Comparison of ENCODE assay signal across 22 mouse cellular contexts in the genomic region with DNA sequence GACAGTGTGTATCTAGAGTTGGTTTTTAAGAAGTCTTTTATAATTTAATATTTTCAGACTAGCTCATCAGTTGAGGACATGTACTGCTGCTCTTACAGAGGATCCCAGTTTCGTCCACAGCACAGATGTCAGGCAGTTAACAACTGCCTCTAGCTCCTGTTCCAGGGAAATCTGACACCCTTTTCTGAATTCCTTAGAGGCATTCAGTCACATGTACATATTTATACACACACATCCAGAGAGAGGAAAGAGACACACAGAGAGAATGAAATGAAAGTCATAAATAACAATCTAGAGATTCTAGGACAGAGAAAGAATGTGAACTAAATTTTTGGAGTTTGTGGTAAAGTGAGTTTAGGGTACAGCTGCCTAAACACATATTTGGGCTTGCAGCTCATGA.
DNase-seq lines count a peak whose midpoint lies in the region; ATAC-seq and TF ChIP-seq lines count a peak whose summit lies in the region.
"Had no signal": no experiment of that assay in that cellular context is flagged by ENCODE, and none has a peak within 500 bp of the region (broad histone marks: within the 10 kb centered on the region; RNA-seq: fewer than 3 reads in every experiment).

No protein-coding gene starts in this region.

- H3K4me1 ChIP-seq in heart, embryonic 13.5 days = peaks cover 51% of the 10 kb centered on the region
- peaks cover 8% of the 10 kb centered on the region; the same call in 1 of the 2 replicates for H3K4me1 ChIP-seq in embryonic facial prominence, embryonic 14.5 days (ENCODE audit: control insufficient read depth, insufficient read depth, low read length)
- H3K4me1 ChIP-seq: forebrain, embryonic 12.5 days; hindbrain, embryonic 15.5 days had no signal

- no peaks in the 10 kb centered on the region for H3K27me3 ChIP-seq in heart, embryonic 13.5 days (replicated peaks)
- H3K27me3 ChIP-seq in Patski = no peaks in the 10 kb centered on the region
- H3K27me3 ChIP-seq in embryonic facial prominence, embryonic 14.5 days (replicated peaks; ENCODE audit: control insufficient read depth, insufficient read depth, low read length) = no peaks in the 10 kb centered on the region
- H3K27me3 ChIP-seq: CH12.LX; forebrain, embryonic 12.5 days; hindbrain, embryonic 15.5 days had no signal

- DNase-seq in heart, postnatal 25 days (ENCODE audit: low spot score) = no peak
- DNase-seq in 3T3-L1 (ENCODE audit: low read depth, low spot score) (peak; percentile 38), Patski (ENCODE audit: low read depth, low spot score) (peak; percentile 13)
- DNase-seq in embryonic facial prominence, embryonic 14.5 days (ENCODE audit: low spot score) = peak; percentile 49
- DNase-seq in frontal cortex, postnatal 36 days (ENCODE audit: low spot score in 2 of 2) = no peak
- DNase-seq in spleen, postnatal 10 days (ENCODE audit: low spot score in 2 of 2) = no peak
- no peak for DNase-seq in yolk sac, embryonic 10.5 days (ENCODE audit: low spot score)
- DNase-seq: adrenal gland, postnatal 14 days; cerebellum, adult 18-20 months; cerebellum, adult 9-11 months; cerebellum, postnatal 36 days; gastrocnemius, adult 2 months; gastrocnemius, postnatal 36 days; heart, adult 18-20 months; heart, postnatal 36 days had no signal

- peaks cover 29% of the 10 kb centered on the region for H3K36me3 ChIP-seq in heart, embryonic 13.5 days
- peaks cover 21% of the 10 kb centered on the region; the same call in 1 of the 2 replicates for H3K36me3 ChIP-seq in embryonic facial prominence, embryonic 14.5 days (ENCODE audit: control insufficient read depth, insufficient read depth, low read length)
- H3K36me3 ChIP-seq: hindbrain, embryonic 15.5 days had no signal

- in situ Hi-C loops in Patski (cut with MboI; ENCODE audit: low pct_unique_long_range_greater_than_20kb) = no loop called here

- H3K4me2 ChIP-seq in heart, embryonic 13.5 days = no peak overlapping the region
- H3K4me2 ChIP-seq in embryonic facial prominence, embryonic 14.5 days (ENCODE audit: low read depth, low read length) = no peak overlapping the region
- H3K4me2 ChIP-seq: forebrain, embryonic 12.5 days; heart, embryonic 11.5 days; hindbrain, embryonic 15.5 days had no signal

- intact Hi-C loops in heart, postnatal 25 days (cut with DNase I) = no loop called here

- no peak for TF ChIP-seq CTCF in Patski (IDR thresholded peaks at IDR 0.05)

- no peak overlapping the region for H3K4me3 ChIP-seq in heart, embryonic 13.5 days
- H3K4me3 ChIP-seq in embryonic facial prominence, embryonic 14.5 days (ENCODE audit: low read depth, low read length) = no peak overlapping the region
- H3K4me3 ChIP-seq: forebrain, embryonic 12.5 days; gastrocnemius, adult 2 months; hindbrain, embryonic 15.5 days had no signal

- ATAC-seq in heart, embryonic 13.5 days (ENCODE audit: extremely low read depth, insufficient number of reproducible peaks, low FRiP score, low TSS enrichment) = no peak
- peak; percentile 44 for ATAC-seq in Patski
- ATAC-seq in embryonic facial prominence, embryonic 14.5 days (ENCODE audit: low read depth) = no peak
- ATAC-seq: forebrain, embryonic 16.5 days; intestine, embryonic 16.5 days had no signal

- CTCF ChIA-PET in Patski (lab: Charles Lee) = interaction anchor here (1.4 kb wide), 1 partner anchor 10 kb away, joined by 3 read pairs; no protein-coding TSS in a partner anchor

- 0 out of 2 replicates have a peak overlapping the region, but pooled peaks have one; percentile 1 for H3K27ac ChIP-seq in heart, embryonic 13.5 days (replicated peaks)
- H3K27ac ChIP-seq in embryonic facial prominence, embryonic 14.5 days (replicated peaks; ENCODE audit: low read depth, low read length) = 0 out of 2 replicates have a peak overlapping the region, but pooled peaks have one; percentile 44
- H3K27ac ChIP-seq: forebrain, embryonic 12.5 days; gastrocnemius, adult 2 months; hindbrain, embryonic 15.5 days had no signal

- H3K9ac ChIP-seq in heart, embryonic 13.5 days = no peak overlapping the region
- H3K9ac ChIP-seq in embryonic facial prominence, embryonic 14.5 days (ENCODE audit: low read depth, low read length) = no peak overlapping the region
- H3K9ac ChIP-seq: forebrain, embryonic 12.5 days; hindbrain, embryonic 15.5 days had no signal

- H3K9me3 ChIP-seq in heart, embryonic 13.5 days = no peaks in the 10 kb centered on the region
- no peaks in the 10 kb centered on the region for H3K9me3 ChIP-seq in embryonic facial prominence, embryonic 14.5 days (ENCODE audit: control insufficient read depth, low read length)
- H3K9me3 ChIP-seq: forebrain, embryonic 12.5 days; hindbrain, embryonic 15.5 days had no signal

- WGBS in heart, embryonic 13.5 days = 36% methylated on average over 1 of the region's 1 CpGs
- 21% methylated on average over 1 of the region's 1 CpGs for WGBS in embryonic facial prominence, embryonic 14.5 days

- POLR2A ChIA-PET in Patski (lab: Charles Lee) = no interaction called here

Comparison
In these comparisons a context has a peak if more than half of its experiments do, and no peak if none do; other contexts are left out.
1. DNase-seq: peak in 3T3-L1 (single experiment), Patski (single experiment) and embryonic facial prominence, embryonic 14.5 days (single experiment); none in heart, postnatal 25 days (single experiment), frontal cortex, postnatal 36 days (0 of 2), spleen, postnatal 10 days (0 of 2) and yolk sac, embryonic 10.5 days (single experiment).